Mouse (Mus musculus) CD4-positive naive resting alpha-beta T cell, adult 76 days (primary cell): Measurements from ENCODE around the gene Krt27. TPM values are rescaled to one million over a fixed set of nuclear protein-coding genes. Genes with fewer than 3 reads are reported as not detected.

Experiments used
- total RNA-seq: library from RNA; stranded (reverse); gene quantifications from one replicate; pipeline ENCODE4 v1.2.4, GENCODE M21; 2023

Gene Krt27
- total RNA-seq = not detected

GRCm38 (mm10) chr11:99351004-99351403 lies at the start of gene Krt27:
Krt27 (minus strand) TSS chr11:99351104.

GRCm38 (mm10) chr11:99389264-99389663 lies 38.4 kb upstream of the Krt27 start, which contains the start of gene Krt10:
Krt10 (minus strand) TSS chr11:99389364.

GRCm38 (mm10) chr11:99374803-99375202 lies 23.9 kb upstream of the Krt27 start, which contains the start of gene Krt28:
Krt28 (minus strand) TSS chr11:99374903.

GRCm38 (mm10) chr11:99337866-99338265 lies 13.0 kb downstream of the Krt27 start, which contains the start of gene Krt26:
Krt26 (minus strand) TSS chr11:99337966.

GRCm38 (mm10) chr11:99322851-99323250 lies 28.1 kb downstream of the Krt27 start, which contains the start of gene Krt25:
Krt25 (minus strand) TSS chr11:99322951.

Other genes with a start within 250 kb of the Krt27 start
- 1,508 TPM for gene Ccr7, start 196.0 kb downstream of the Krt27 start, total RNA-seq
- 193 TPM for gene Smarce1, start 120.1 kb downstream of the Krt27 start, total RNA-seq
- gene Krt222, start 107.0 kb downstream of the Krt27 start, total RNA-seq = 0.53 TPM
- gene Krt24, start 65.8 kb downstream of the Krt27 start, total RNA-seq = not detected
- gene Krt25, start 28.2 kb downstream of the Krt27 start, total RNA-seq = not detected
- not detected for gene Krt26, start 13.1 kb downstream of the Krt27 start, total RNA-seq
- not detected for gene Krt28, start 23.8 kb upstream of the Krt27 start, total RNA-seq
- gene Krt10, start 38.3 kb upstream of the Krt27 start, total RNA-seq = 4.6 TPM
- gene Krt12, start 71.2 kb upstream of the Krt27 start, total RNA-seq = not detected
- not detected for gene Krt20, start 87.0 kb upstream of the Krt27 start, total RNA-seq
- gene Krt23, start 142.0 kb upstream of the Krt27 start, total RNA-seq = not detected
- not detected for gene Krt39, start 170.2 kb upstream of the Krt27 start, total RNA-seq
- gene Krt40, start 192.1 kb upstream of the Krt27 start, total RNA-seq = not detected
- gene Krtap3-3, start 199.8 kb upstream of the Krt27 start, total RNA-seq = not detected
- gene Krtap3-2, start 205.7 kb upstream of the Krt27 start, total RNA-seq = not detected
- gene Gm11939, start 208.4 kb upstream of the Krt27 start, total RNA-seq = not detected
- gene Krtap3-1, start 215.5 kb upstream of the Krt27 start, total RNA-seq = not detected
- gene Krtap1-5, start 229.9 kb upstream of the Krt27 start, total RNA-seq = not detected
- gene Krtap1-4, start 232.6 kb upstream of the Krt27 start, total RNA-seq = not detected
- not detected for gene Krtap1-3, start 240.2 kb upstream of the Krt27 start, total RNA-seq
- gene Krtap9-3, start 247.0 kb upstream of the Krt27 start, total RNA-seq = not detected